Mouse (Mus musculus) cortical plate, adult 2 months (tissue): ENCODE measurements at regions not wholly inside any gene's neighbourhood (a gene's known extent, or its start where the extent isn't known, plus 50 kb on each side); places are given as distances from the start of the nearest gene placed in this dataset.

Source experiments
- H3K27ac ChIP-seq: fragments of 200-500 bp; 2 replicates; pipeline ENCODE4 v1.5.1; 2012; ENCODE audit warnings: low read length, control low read depth, inconsistent platforms; ENCODE audit not compliant: insufficient read depth
- H3K4me1 ChIP-seq: fragments of 200-500 bp; 2 replicates; pipeline ENCODE4 v1.6.1; 2011; ENCODE audit warnings: low read length; ENCODE audit not compliant: control insufficient read depth, insufficient read depth
- H3K4me3 ChIP-seq: fragments of 200-500 bp; 2 replicates; pipeline ENCODE4 v1.5.1; 2011; ENCODE audit warnings: mild to moderate bottlenecking, low read length, control low read depth; ENCODE audit not compliant: insufficient read depth
- CTCF ChIP-seq: fragments of 200-500 bp; IDR thresholded peaks from 2 replicates; pipeline ENCODE4 v1.5.1; 2011; ENCODE audit warnings: mild to moderate bottlenecking, control low read depth, low read length; ENCODE audit not compliant: insufficient read depth; ENCODE audit errors: extremely low read depth
- POLR2A ChIP-seq: fragments of 200-500 bp; IDR thresholded peaks from 2 replicates; pipeline ENCODE4 v1.6.1; 2011; ENCODE audit warnings: mild to moderate bottlenecking, low read length, control low read depth; ENCODE audit not compliant: insufficient read depth; ENCODE audit errors: extremely low read depth

DNA sequence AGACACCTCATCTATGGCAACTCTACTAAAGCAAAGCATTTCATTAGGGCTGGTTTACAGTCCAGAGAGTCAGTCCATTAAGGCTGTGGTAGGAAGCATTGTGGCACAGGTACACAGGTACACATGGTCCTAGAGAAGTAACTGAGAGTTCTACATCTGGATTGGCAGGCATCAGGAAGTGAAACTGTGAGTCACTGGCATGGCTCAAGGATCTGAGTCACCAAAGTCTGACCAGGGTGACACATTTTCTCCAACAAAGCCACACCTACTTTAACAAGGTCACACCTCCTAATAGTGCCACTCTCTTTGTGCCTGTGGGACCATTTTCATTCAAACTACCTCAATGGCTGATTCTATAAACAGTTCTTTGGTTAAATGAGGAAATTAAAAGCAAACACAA is 2219.2 kb downstream of the 4930444P10Rik start:
- no peak overlapping the region for H3K4me3 ChIP-seq
- H3K4me1 ChIP-seq, result peaks cover 3% of the 10 kb centered on the region
- no peak for TF ChIP-seq POLR2A
- no peak for TF ChIP-seq CTCF
- no peak overlapping the region for H3K27ac ChIP-seq

DNA sequence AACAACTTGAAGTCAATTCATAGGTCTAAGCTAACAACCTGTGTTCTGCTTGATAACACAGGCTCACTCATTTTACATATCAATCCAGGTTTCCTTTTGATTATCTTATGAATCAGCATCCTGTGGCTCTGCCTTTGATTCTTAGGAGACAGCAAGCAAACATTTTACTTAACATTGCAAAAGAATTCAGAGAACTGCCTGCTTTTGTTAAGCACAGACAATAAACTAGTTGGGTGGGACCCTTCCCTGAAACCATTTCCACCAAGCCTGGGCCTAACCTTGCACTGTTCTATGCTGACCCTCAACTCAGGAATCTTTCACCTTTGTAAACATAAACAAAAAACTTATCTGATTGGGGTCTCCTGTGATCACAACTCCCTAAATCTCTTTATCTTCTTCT is 2220.6 kb downstream of the 4930444P10Rik start:
- H3K27ac ChIP-seq, result no peak overlapping the region
- TF ChIP-seq CTCF, result no peak
- no peak for TF ChIP-seq POLR2A
- peaks cover 3% of the 10 kb centered on the region for H3K4me1 ChIP-seq
- H3K4me3 ChIP-seq, result no peak overlapping the region

DNA sequence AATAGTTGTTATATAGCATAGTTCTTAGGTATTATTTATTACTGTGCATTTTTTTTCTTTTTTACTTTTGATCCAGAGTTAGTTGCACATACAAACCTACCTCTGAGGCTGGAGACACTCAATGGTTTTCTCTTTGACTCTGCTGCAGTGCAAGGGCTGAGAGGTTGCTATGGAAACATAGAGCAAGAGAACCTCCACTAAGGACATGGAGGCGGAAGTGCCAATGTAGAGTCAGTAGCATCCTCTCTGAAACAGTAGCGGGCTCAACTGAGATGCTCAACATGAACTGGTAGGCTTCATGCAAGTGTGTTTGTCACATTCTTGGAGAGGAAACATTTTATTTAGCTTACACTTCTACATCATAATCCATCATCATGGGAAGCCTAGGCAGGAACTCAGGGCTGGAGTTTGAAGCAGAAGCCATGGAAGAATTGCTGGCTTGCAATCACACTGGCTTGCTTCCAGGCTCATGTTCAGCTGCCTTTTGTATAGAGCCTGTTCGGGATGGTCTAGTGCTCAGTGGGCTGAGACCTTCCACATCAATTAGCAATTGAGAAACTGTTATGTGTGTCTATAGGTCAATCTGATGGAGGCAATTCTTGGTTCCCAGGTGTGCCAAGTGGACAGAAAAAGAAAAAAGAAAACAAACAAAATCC is 2222.4 kb downstream of the 4930444P10Rik start:
- H3K4me3 ChIP-seq, result no peak overlapping the region
- H3K27ac ChIP-seq, result no peak overlapping the region
- TF ChIP-seq CTCF (no peak), POLR2A (no peak)
- peaks cover 3% of the 10 kb centered on the region for H3K4me1 ChIP-seq

DNA sequence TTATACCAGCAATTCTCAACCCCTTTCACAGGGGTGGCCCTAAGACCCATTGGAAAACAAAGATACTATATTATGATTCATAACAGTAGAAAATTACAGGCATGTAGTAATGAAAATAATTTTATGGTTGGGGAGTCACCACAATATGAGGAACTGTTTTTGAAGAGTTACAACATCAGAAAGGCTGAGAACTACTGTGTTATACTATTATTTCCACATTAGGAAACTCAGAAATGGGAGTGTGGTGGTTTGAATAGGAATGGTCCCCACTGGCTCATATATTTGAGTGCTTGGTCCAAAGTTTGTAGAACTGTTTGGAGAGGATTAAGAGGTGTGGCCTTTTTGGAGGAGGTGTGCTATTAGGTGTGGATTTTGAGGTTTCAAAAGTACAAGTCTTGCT is 2227.4 kb downstream of the 4930444P10Rik start:
- no peak for TF ChIP-seq CTCF
- TF ChIP-seq POLR2A, result no peak
- Histone ChIP-seq H3K27ac (no peak overlapping the region), H3K4me1 (peaks cover under 1% of the 10 kb centered on the region; the same call in 1 of the 2 replicates), H3K4me3 (no peak overlapping the region)

DNA sequence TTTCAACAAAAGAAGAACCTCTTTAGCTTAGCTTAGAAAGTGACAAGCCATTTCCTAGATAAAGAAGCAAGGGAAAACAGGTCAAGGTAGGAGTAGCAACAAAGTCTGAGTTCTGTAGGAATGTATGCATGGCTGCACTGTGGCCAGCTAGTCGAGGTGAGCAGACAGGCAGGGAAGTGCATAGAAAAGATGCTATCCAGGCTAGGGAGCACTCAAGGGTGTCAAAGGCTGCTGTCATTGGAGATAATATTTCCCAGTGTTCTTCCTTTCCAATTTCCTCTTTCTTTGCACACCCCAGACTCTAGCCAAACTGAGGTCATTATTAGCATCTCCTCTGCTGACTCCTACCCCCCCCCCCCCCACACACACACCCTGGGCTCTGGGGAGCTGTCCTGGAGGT is 2229.4 kb downstream of the 4930444P10Rik start:
- H3K27ac ChIP-seq, result no peak overlapping the region
- H3K4me1 ChIP-seq, result no peaks in the 10 kb centered on the region
- H3K4me3 ChIP-seq, result no peak overlapping the region
- TF ChIP-seq POLR2A (no peak), CTCF (no peak)

DNA sequence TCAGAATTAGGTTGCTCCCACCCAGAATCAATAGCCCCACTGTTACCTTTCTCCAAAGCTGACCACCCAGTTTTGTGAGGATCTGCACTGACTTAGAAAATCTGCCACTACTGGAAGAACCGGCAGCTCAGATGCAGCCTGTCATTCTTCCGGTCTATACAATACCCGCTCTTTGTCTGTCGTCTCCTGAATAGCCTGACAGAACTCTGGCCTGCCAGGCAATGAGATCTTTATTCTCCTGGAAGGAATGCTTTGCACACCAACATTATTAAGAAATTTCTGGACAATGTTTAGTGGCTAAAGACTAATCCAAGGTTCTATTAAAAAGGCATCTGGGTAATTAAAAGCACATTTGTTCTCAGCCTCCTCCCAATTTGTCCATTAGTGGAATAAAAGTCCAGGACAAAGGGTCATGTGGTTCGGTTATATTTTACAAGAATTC is 2232.0 kb downstream of the 4930444P10Rik start:
- Histone ChIP-seq H3K4me3 (no peak overlapping the region), H3K27ac (no peak overlapping the region), H3K4me1 (no peaks in the 10 kb centered on the region)
- TF ChIP-seq CTCF (no peak), POLR2A (no peak)

DNA sequence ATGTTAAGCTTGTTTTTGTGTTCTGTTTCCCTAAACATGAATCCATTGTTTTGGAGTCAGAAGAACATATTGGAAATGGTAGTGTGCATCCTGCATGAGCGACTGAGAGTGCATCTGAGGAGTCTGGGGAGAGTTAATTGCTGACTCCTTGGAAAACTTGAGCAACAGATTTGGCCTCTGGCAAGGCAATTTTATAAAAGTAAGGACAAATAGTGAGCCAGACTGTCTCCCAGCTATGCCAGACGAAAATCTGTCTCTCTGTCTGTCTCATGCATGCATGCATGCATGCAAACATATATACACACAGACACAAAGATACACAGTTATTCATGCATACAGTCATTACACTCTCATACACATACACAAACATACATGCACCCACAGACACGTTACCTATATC is 2232.7 kb downstream of the 4930444P10Rik start:
- Histone ChIP-seq H3K4me1 (no peaks in the 10 kb centered on the region), H3K4me3 (no peak overlapping the region), H3K27ac (no peak overlapping the region)
- no peak for TF ChIP-seq CTCF
- no peak for TF ChIP-seq POLR2A

DNA sequence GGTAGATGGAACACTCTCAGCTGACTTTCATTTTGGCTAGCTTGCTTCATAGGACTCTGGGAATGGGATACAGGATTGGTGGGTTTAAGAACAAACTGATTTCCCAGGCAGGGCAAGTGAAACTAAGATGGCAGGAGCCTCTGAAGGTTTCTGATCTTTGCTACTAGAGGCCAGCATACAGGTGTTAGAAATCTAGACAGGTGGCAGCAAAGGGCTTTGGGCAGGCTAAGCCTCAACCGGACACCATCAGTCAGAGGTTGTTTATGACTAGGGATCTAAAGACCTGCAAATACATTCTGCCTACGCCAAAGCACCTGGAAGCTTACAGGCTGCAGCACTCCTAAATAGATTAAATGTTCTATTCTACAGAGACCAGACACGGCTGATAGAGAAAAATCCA is 2233.4 kb downstream of the 4930444P10Rik start:
- Histone ChIP-seq H3K4me1 (no peaks in the 10 kb centered on the region), H3K27ac (no peak overlapping the region), H3K4me3 (no peak overlapping the region)
- TF ChIP-seq POLR2A, result no peak
- TF ChIP-seq CTCF, result no peak

DNA sequence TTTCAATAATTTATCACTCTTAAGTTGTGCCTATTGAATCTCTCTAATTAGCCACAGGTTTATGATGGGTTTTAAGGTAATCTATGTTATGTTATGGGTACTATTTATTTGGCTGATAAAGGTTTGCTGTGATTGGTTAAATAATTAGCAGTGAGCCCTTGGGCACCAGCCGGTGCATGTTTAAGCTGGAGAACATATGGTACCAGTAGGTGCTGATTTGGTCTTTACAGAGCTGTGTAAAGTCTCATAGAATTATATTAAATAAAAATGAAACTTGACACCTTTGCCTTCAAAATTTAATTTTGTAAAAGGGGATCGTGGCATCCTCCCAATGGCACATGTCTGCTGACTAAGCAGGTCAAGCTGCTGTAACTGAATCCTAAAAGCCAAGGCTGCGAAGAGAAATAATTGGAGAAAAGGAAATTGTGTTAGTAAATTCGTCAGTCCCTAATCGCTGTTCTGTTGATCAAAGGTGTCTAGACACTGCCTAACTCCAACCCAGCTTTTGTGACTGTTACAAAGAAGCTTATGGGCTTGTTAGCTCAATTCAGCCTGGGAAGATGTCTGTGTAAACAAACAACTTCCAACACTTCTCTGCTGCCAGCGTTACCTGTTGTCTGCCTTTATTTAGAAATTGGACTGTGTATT is 2234.6 kb downstream of the 4930444P10Rik start:
- TF ChIP-seq POLR2A (no peak), CTCF (no peak)

DNA sequence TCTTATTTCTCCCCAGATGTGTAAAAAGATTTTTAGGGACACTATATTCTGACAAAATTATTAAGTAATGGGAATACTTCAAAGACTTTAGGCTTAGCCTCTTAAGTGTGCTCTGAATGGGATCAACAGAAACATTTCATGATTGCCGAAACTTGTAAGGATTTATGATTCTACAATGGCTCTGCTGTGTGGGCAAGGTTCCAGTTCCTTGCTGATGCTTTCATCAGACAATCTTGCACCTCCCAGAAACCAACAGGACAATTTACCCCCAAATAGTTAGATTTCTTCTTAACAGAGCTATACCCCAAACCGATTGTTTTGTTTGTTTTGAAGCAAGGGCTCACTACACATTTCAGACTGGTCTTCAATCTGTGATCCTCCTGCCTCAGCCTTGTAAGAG is 2236.1 kb downstream of the 4930444P10Rik start:
- Histone ChIP-seq H3K4me3 (no peak overlapping the region), H3K4me1 (no peaks in the 10 kb centered on the region), H3K27ac (no peak overlapping the region)
- TF ChIP-seq POLR2A (no peak), CTCF (no peak)

More for the DNA sequence above, 2234.6 kb downstream of the 4930444P10Rik start:
- H3K27ac ChIP-seq, result no peak overlapping the region
- H3K4me1 ChIP-seq, result no peaks in the 10 kb centered on the region
- no peak overlapping the region for H3K4me3 ChIP-seq
